Mouse (Mus musculus): ENCODE measurements around the gene Fxr2.
"Not testable (repeated sequence)": the region's sequence is repeated elsewhere in the genome, so short reads cannot be mapped to it uniquely, and the experiment has no call there.

Fxr2 gene

GRCm38 (mm10) chr11:69683576-69683975, 50.8 kb downstream of the Fxr2 start:
- no peak for DNase-seq (ENCODE audit: low read depth, low spot score)

- no peak for DNase-seq (ENCODE audit: low read depth, low spot score)
These were observed 51.4 kb downstream of the Fxr2 start for GRCm38 (mm10) chr11:69684128-69684745.

GRCm38 (mm10) chr11:69684936-69685335, 52.1 kb downstream of the Fxr2 start:
- DNase-seq (ENCODE audit: low read depth, low spot score), result no peak

- no peak for DNase-seq (ENCODE audit: low read depth, low spot score)
These were observed 52.8 kb downstream of the Fxr2 start, which contains the start of gene Tnfsf13 for GRCm38 (mm10) chr11:69685526-69686148. Gene Tnfsf13 (minus strand): TSS chr11:69685784.

GRCm38 (mm10) chr11:69686377-69686776, 53.6 kb downstream of the Fxr2 start:
- no peak for DNase-seq (ENCODE audit: low read depth, low spot score)

GRCm38 (mm10) chr11:69687061-69687460, 54.3 kb downstream of the Fxr2 start:
- no peak for DNase-seq (ENCODE audit: low read depth, low spot score)

- no peak for DNase-seq (ENCODE audit: low read depth, low spot score)
These were observed 57.1 kb downstream of the Fxr2 start for GRCm38 (mm10) chr11:69689891-69690290.

- no peak for DNase-seq (ENCODE audit: low read depth, low spot score)
These were observed 59.5 kb downstream of the Fxr2 start for GRCm38 (mm10) chr11:69692196-69692811.

GRCm38 (mm10) chr11:69692863-69693262, 60.1 kb downstream of the Fxr2 start:
- DNase-seq (ENCODE audit: low read depth, low spot score), result no peak

- DNase-seq (ENCODE audit: low read depth, low spot score), result no peak
These were observed 60.7 kb downstream of the Fxr2 start for GRCm38 (mm10) chr11:69693421-69693965.

GRCm38 (mm10) chr11:69695046-69695360, 62.2 kb downstream of the Fxr2 start:
- no peak for DNase-seq (ENCODE audit: low read depth, low spot score)

GRCm38 (mm10) chr11:69695361-69696181, 62.8 kb downstream of the Fxr2 start, which contains the start of the genes Tnfsf12 and Tnfsfm13:
Gene Tnfsf12 (minus strand): TSS chr11:69695849.
Gene Tnfsfm13 (minus strand): TSS chr11:69696098.
- no peak for DNase-seq (ENCODE audit: low read depth, low spot score)

GRCm38 (mm10) chr11:69697396-69697795, 64.6 kb downstream of the Fxr2 start:
- DNase-seq (ENCODE audit: low read depth, low spot score), result no peak

- DNase-seq (ENCODE audit: low read depth, low spot score), result no peak
These were observed 65.8 kb downstream of the Fxr2 start for GRCm38 (mm10) chr11:69698574-69698973.

- no peak for DNase-seq (ENCODE audit: low read depth, low spot score)
These were observed 66.8 kb downstream of the Fxr2 start for GRCm38 (mm10) chr11:69699595-69699994.

GRCm38 (mm10) chr11:69702886-69703285, 70.1 kb downstream of the Fxr2 start:
- DNase-seq (ENCODE audit: low read depth, low spot score), result not testable (repeated sequence)
